Mouse (Mus musculus): ENCODE measurements at regions not wholly inside any gene's neighbourhood (a gene's known extent, or its start where the extent isn't known, plus 50 kb on each side); places are given as distances from the start of the nearest gene placed in this dataset.
A peak's percentile ranks its signal among the peaks of the same experiment; 100 is the strongest.

DNA sequence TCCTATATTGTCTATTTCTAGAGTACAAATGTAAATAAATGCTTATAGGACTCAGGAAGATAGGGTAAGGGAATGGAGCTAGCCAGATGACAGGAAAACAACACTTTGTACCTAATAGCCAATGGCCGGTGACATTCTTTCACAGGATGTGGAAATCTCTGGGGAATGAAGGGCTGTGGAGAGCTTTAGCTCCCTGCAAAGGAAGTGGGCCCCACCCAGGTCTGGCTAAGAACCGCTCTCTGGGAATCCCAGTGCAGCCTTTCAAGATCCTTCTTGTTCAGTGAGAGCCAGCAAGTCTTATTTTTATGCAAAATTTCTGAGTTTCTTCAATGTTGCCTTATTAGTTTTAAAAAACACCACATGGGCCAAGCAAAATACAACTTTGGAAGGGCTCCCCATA is 54.7 kb upstream of the Pappa2 start:
- Histone ChIP-seq H3K4me3 (no peak overlapping the region), H3K36me3 (no peaks in the 10 kb centered on the region), H3K9me3 (no peaks in the 10 kb centered on the region), H3K27ac (replicated peaks) (no peak overlapping the region), H3K4me2 (replicated peaks) (no peak overlapping the region), H3K27me3 (no peaks in the 10 kb centered on the region), H3K4me1 (no peaks in the 10 kb centered on the region), H3K9ac (replicated peaks) (no peak overlapping the region)
- ATAC-seq (replicated peaks) = no peak
- WGBS = 81% methylated on average over 2 of the region's 2 CpGs

DNA sequence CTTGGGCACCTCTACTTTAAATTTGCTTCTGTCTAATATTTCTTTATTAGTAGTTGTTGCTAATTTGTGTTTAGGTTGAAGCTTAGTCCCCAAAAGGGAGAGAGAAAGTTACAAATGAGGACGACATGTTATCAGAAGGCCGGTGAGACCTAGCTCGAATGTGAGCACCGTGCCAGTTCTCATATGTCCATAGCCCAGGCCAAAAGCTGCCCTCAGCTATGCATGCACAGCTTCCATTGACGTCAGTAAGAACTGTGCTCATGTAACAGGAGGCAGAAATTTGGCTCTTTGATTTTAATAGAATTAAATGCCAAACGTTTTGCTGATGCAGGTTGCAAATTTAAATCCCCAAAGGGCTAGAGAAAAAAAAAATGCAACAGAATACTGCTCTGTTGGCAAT is 56.1 kb upstream of the Pappa2 start:
- Histone ChIP-seq H3K27ac (replicated peaks) (no peak overlapping the region), H3K27me3 (no peaks in the 10 kb centered on the region), H3K9me3 (no peaks in the 10 kb centered on the region), H3K4me1 (no peaks in the 10 kb centered on the region), H3K4me2 (replicated peaks) (no peak overlapping the region), H3K4me3 (no peak overlapping the region), H3K9ac (replicated peaks) (no peak overlapping the region), H3K36me3 (no peaks in the 10 kb centered on the region)
- ATAC-seq (replicated peaks) = no peak
- 63% methylated on average over 6 of the region's 6 CpGs for WGBS

DNA sequence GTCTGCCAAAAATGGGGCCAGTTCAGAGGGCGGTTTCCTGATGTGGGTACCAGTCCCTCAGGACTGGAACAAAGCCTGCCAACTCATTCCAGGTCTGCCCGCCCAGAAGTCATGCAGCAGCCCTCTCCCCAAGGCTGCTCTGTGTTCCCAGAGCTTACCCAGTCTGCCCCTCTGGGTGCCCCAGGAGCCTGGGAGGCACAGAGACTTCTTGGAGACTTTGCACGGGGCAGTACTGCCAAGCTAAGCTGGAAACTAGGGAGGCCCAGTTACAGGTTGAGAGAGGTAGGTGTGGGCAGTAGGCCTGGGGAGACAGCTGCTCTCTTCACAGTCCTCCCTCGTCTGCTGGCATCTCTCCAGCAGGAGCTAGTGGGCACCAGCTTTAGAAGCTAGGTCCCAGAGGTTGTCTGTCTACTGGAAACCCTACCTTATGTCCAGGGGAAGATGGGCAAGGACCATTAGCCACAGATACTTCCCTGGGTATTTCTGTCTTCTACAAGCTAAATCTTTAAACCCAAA is 65.6 kb upstream of the Pappa2 start:
- 78% methylated on average over 4 of the region's 4 CpGs for WGBS
- Histone ChIP-seq H3K27me3 (no peaks in the 10 kb centered on the region), H3K36me3 (no peaks in the 10 kb centered on the region), H3K4me3 (no peak overlapping the region), H3K4me1 (no peaks in the 10 kb centered on the region), H3K4me2 (replicated peaks) (no peak overlapping the region), H3K9me3 (no peaks in the 10 kb centered on the region), H3K9ac (replicated peaks) (no peak overlapping the region), H3K27ac (replicated peaks) (no peak overlapping the region)
- ATAC-seq (replicated peaks) = no peak

DNA sequence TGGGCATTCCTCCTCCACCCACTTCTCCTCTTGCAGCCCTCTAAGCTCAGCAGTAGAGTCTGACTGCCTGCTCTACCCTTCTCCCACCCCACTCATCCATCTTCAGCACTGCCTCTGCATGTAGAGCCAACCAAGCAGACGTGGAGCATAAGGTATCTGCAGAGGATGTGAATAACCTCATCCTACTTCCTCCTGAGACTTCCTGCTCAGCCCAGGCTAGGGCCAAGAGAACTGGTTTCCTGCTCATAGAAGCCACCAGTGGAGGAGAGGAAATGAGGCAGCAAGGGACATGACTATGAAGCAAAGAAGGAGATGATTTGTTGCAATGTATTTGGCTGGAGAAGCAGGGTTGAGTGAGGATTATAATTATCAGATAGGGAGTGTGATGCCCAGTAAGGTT is 84.7 kb upstream of the Pappa2 start:
- Histone ChIP-seq H3K4me1 (no peaks in the 10 kb centered on the region), H3K27me3 (no peaks in the 10 kb centered on the region), H3K9ac (replicated peaks) (no peak overlapping the region), H3K27ac (replicated peaks) (no peak overlapping the region), H3K36me3 (no peaks in the 10 kb centered on the region), H3K4me2 (replicated peaks) (no peak overlapping the region), H3K9me3 (no peaks in the 10 kb centered on the region), H3K4me3 (no peak overlapping the region)
- WGBS = 61% methylated on average over 1 of the region's 1 CpGs
- no peak for ATAC-seq (replicated peaks)

DNA sequence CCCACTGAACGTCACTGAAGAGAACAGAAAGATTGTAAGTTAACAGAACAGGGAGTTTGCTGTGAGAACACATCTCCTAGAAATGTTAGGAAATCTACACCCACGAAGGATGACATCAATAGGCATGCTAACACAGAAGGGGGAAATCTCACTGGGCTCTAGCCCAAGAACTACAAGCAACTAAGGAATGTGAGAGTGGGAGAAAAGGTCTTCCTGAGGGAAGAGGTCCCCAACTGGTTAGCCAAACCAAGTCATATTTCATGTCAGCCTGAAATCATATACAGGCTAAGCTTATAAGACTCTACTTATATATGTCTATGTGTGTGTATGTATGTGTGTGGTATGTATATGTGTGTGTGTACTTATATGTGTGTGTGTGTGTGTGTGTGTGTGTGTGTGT is 118.9 kb upstream of the Pappa2 start:
- Histone ChIP-seq H3K27me3 (no peaks in the 10 kb centered on the region), H3K4me1 (no peaks in the 10 kb centered on the region), H3K27ac (replicated peaks) (no peak overlapping the region), H3K4me2 (replicated peaks) (no peak overlapping the region), H3K36me3 (no peaks in the 10 kb centered on the region), H3K9ac (replicated peaks) (no peak overlapping the region), H3K9me3 (no peaks in the 10 kb centered on the region), H3K4me3 (no peak overlapping the region)
- ATAC-seq (replicated peaks) = no peak
- WGBS = 74% methylated on average over 2 of the region's 2 CpGs

DNA sequence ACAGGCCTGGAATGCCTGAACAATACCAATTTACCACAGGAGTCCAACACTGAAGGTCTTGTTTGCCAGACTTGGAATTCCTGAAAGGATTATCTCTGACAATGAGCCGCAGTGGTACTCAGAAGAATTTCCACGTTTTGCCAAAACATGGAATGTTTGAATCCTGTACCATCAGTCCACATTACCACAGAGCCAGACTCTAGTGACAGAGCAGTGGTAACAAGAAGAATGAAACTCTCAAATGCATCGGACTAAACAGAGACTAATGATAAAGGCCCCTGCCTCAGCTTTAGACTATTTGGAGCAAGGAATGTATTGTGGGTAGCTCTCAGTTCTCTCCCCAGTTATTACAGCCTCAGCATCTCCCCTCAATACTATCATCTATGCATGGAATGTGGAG is 109.9 kb upstream of the Cop1 start:
- no peaks in the 10 kb centered on the region for H3K4me1 ChIP-seq
- no peak overlapping the region for H3K4me2 ChIP-seq (replicated peaks)
- WGBS = 32% methylated on average over 3 of the region's 3 CpGs
- H3K27me3 ChIP-seq = no peaks in the 10 kb centered on the region
- no peaks in the 10 kb centered on the region for H3K9me3 ChIP-seq
- no peak overlapping the region for H3K27ac ChIP-seq (replicated peaks)
- no peaks in the 10 kb centered on the region for H3K36me3 ChIP-seq
- no peak for ATAC-seq (replicated peaks)
- H3K4me3 ChIP-seq = no peak overlapping the region
- no peak overlapping the region for H3K9ac ChIP-seq (replicated peaks)

DNA sequence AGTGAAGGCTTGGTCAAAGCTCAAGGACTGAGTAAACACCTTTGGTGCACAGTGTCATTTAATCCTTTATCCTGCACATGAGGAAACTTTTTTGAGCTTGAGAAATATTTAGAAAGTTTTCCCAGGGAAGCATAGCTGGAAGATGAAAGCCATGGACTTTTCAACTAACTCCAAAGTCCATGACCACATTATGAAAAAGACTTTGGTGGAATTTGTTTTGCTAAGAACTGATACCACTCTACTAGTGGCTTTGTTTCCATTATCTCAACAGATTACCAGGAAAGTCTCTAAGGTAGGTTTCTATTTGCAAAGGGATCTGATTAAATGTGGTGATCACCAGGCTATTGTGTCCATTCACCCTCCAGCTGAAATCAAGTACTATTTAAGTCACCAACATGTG is 107.2 kb upstream of the Cop1 start:
- Histone ChIP-seq H3K4me2 (replicated peaks) (no peak overlapping the region), H3K9ac (replicated peaks) (no peak overlapping the region), H3K4me3 (no peak overlapping the region), H3K4me1 (no peaks in the 10 kb centered on the region), H3K36me3 (no peaks in the 10 kb centered on the region), H3K27me3 (no peaks in the 10 kb centered on the region), H3K9me3 (no peaks in the 10 kb centered on the region), H3K27ac (replicated peaks) (no peak overlapping the region)
- ATAC-seq (replicated peaks) = no peak

DNA sequence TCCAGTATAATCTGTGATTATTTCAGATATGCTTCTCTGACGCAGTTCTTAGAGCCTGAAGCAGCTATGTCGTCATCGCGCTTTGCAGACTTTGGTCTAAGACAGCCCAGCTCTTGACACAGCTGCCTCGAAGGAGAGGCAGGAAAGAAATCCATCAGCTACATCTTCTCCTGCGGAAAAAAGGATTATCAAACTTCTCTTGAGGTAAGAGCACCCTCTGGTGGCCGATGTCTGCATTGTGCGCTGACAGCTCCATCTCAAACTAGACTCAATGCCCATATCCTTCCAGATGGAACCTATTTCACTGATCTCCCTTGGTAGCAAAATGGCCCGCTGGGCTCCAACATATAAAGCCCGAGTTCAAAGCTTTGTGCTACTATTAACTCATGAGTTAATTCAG is 96.8 kb upstream of the Cop1 start:
- H3K9ac ChIP-seq (replicated peaks) = no peak overlapping the region
- H3K4me3 ChIP-seq = no peak overlapping the region
- no peak overlapping the region for H3K27ac ChIP-seq (replicated peaks)
- H3K9me3 ChIP-seq = no peaks in the 10 kb centered on the region
- H3K27me3 ChIP-seq = no peaks in the 10 kb centered on the region
- WGBS = 10% methylated on average over 10 of the region's 10 CpGs
- H3K4me1 ChIP-seq = no peaks in the 10 kb centered on the region
- no peaks in the 10 kb centered on the region for H3K36me3 ChIP-seq
- ATAC-seq (replicated peaks) = peak; percentile 83
- H3K4me2 ChIP-seq (replicated peaks) = 0 out of 2 replicates have a peak overlapping the region, but pooled peaks have one; percentile 16

DNA sequence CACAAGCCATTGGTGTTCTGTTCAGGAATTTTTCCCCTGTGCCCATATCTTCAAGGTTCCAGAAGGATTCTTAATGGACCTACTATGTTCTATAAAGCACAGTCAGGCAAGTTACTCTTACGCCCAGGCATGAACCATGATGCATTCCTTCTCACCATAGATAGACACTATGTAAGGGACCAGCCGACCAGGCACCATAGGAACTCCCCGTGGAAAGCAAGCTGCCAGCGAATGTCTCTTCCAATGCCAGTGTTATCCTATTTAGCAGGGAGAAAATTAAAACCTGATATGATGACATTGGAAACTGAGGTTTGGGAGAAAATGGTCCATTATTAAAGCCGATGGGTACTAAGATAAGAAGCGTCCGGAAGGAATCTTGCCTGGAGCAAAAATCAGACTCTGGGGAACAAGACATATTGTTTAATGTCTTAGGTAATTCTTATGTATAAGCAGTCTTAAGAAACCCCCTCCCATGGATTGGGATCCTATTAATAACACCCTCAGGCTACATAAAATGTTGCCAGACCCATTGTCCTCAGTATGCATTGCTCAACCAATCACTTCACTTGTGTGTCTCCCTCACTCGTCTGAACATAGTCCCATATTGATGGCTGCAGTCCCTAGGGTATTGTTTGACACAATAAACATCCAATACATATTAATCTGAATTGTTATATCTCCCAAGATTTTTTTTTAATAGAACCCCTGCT is 84.2 kb upstream of the Cop1 start:
- 0 out of 2 replicates have a peak overlapping the region, but pooled peaks have one; percentile 25 for H3K4me2 ChIP-seq (replicated peaks)
- peak overlapping the region; percentile 37 for H3K27ac ChIP-seq (replicated peaks)
- H3K4me1 ChIP-seq = peaks cover 16% of the 10 kb centered on the region
- ATAC-seq (replicated peaks) = peak; percentile 51; the same call in 1 of the 2 replicates
- no peak overlapping the region for H3K9ac ChIP-seq (replicated peaks)
- no peak overlapping the region for H3K4me3 ChIP-seq
- no peaks in the 10 kb centered on the region for H3K9me3 ChIP-seq
- no peaks in the 10 kb centered on the region for H3K36me3 ChIP-seq
- H3K27me3 ChIP-seq = no peaks in the 10 kb centered on the region
- WGBS = 71% methylated on average over 8 of the region's 8 CpGs

DNA sequence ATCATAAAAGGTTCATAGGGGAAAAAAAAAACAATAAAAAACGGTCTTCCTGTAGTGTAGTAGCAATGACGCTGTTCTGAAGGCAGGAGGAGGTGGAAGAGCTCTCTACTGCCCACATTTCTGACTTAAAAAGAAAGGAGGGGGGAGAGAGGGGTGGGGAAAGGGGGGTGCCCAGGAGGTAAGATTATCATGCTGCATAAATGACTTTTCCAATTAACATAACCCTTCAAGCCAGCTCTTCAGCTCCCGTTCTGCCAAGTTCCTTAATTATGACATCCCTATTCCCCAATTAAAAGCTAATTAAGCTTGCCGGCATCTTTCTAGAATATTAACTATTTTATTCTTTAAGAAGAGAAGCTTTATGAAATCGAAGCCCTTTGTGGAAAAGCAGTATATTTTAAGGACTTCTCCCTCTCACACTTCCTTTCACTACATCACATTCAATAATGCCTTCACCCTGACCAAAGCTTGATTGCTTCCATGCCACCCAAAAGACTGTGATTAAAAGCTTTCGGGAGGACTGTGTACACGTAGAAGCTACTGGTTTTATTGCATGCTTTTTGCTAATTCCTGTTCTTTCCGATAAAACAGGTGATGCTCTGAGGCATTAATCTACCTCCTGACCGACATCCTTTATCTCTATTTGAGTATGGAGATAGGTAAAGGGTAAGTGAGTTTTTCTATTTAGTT is 83.5 kb upstream of the Cop1 start:
- peaks cover 16% of the 10 kb centered on the region for H3K4me1 ChIP-seq
- peak; percentile 78 for ATAC-seq (replicated peaks)
- H3K4me2 ChIP-seq (replicated peaks) = peak overlapping the region; percentile 25
- H3K9ac ChIP-seq (replicated peaks) = no peak overlapping the region
- H3K27ac ChIP-seq (replicated peaks) = peak overlapping the region; percentile 63
- H3K9me3 ChIP-seq = no peaks in the 10 kb centered on the region
- 39% methylated on average over 9 of the region's 9 CpGs for WGBS
- H3K27me3 ChIP-seq = no peaks in the 10 kb centered on the region
- H3K36me3 ChIP-seq = no peaks in the 10 kb centered on the region
- H3K4me3 ChIP-seq = no peak overlapping the region

DNA sequence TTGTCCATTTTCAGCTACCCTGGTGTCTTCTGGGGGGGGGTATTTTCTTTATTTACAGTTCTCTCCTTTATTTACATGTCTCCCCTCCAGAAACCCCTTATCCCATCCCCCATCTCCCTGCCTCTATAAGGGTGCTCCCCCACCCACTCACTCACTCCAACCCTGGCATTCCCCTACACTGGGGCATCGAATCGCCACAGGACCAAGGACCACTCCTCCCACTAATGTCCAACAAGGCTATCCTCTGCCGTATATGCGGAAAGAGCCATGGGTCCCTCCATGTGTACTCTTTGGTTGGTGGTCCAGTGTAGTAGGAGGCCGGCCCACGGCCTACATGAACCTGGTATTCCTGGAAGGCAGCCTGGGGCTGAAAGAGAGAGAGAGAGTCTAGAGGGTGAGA is 82.9 kb upstream of the Cop1 start:
- Histone ChIP-seq H3K4me1 (peaks cover 16% of the 10 kb centered on the region), H3K9ac (replicated peaks) (no peak overlapping the region), H3K27ac (replicated peaks) (peak overlapping the region; percentile 63; the same call in 1 of the 2 replicates), H3K9me3 (no peaks in the 10 kb centered on the region), H3K36me3 (no peaks in the 10 kb centered on the region), H3K4me2 (replicated peaks) (no peak overlapping the region), H3K4me3 (no peak overlapping the region), H3K27me3 (no peaks in the 10 kb centered on the region)
- peak; percentile 64; the same call in 1 of the 2 replicates for ATAC-seq (replicated peaks)
- 80% methylated on average over 6 of the region's 6 CpGs for WGBS

DNA sequence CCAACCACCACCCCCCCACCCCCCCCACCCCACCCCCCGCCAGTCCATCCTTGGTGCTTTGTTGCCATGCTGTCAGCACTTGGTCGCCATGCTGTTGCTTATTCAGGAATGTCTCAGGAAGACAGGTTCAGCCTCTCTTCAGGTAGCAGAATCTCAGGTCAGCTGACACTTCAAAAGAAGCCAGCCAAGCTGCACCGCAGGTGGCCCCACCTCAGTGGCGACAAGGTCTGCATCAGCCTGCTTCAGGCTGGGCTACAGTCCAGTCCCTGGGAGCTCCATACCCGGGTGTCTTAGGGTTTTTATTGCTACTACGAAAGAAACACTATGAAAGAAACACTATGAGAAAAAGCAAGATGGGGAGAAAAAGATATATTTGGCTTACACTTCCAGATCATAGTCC is 82.4 kb upstream of the Cop1 start:
- no peaks in the 10 kb centered on the region for H3K27me3 ChIP-seq
- H3K4me3 ChIP-seq = no peak overlapping the region
- no peak overlapping the region for H3K9ac ChIP-seq (replicated peaks)
- 55% methylated on average over 5 of the region's 6 CpGs for WGBS
- H3K27ac ChIP-seq (replicated peaks) = no peak overlapping the region
- no peak overlapping the region for H3K4me2 ChIP-seq (replicated peaks)
- H3K4me1 ChIP-seq = peaks cover 16% of the 10 kb centered on the region
- no peak for ATAC-seq (replicated peaks)
- H3K9me3 ChIP-seq = no peaks in the 10 kb centered on the region
- H3K36me3 ChIP-seq = no peaks in the 10 kb centered on the region
